Mouse (Mus musculus) megakaryocyte-erythroid progenitor cell, adult 5-6 weeks (primary cell): ENCODE results near the gene Cnmd. TPM values are rescaled to one million over a fixed set of nuclear protein-coding genes. Genes with fewer than 3 reads are reported as not detected.

Experiments used
- ATAC-seq: replicated peaks from 2 replicates; pipeline ENCODE4 v1.8.0; 2016; ENCODE audit warnings: mild to moderate bottlenecking, inconsistent platforms; ENCODE audit not compliant: severe bottlenecking, poor library complexity, low FRiP score, low TSS enrichment
- total RNA-seq, 2 experiments: library from RNA; stranded (forward) in 1 of 2; stranded (reverse) in 1 of 2; fragments of 200-1000, 215-1000 nt in 1 of 2; fragments of >200 nt in 1 of 2; fragmentation: Nextera tagmentation in 1 of 2; gene quantifications; 2 replicates each; pipeline ENCODE4 v1.2.3; 2014 to 2017

Cnmd gene
- total RNA-seq, 2 experiments from 2014 or later = not detected

GRCm38 (mm10) chr14:79652654-79653053, 9.3 kb downstream of the Cnmd start:
- no peak for ATAC-seq

GRCm38 (mm10) chr14:79649680-79650079, 12.3 kb downstream of the Cnmd start:
- ATAC-seq = no peak

- no peak for ATAC-seq
Measured at GRCm38 (mm10) chr14:79645378-79645777, 16.6 kb downstream of the Cnmd start.

GRCm38 (mm10) chr14:79642063-79642462, 19.9 kb downstream of the Cnmd start:
- ATAC-seq = no peak

- ATAC-seq = no peak
Measured at GRCm38 (mm10) chr14:79636814-79637213, 25.2 kb downstream of the Cnmd start.

GRCm38 (mm10) chr14:79633196-79633595, 28.8 kb downstream of the Cnmd start:
- no peak for ATAC-seq

- ATAC-seq = no peak
Measured at GRCm38 (mm10) chr14:79632330-79632729, 29.6 kb downstream of the Cnmd start.

- ATAC-seq = 0 out of 2 replicates have a peak, but pooled peaks have one; percentile 37
Measured at GRCm38 (mm10) chr14:79621143-79621542, 40.8 kb downstream of the Cnmd start.

- no peak for ATAC-seq
Measured at GRCm38 (mm10) chr14:79619802-79620201, 42.2 kb downstream of the Cnmd start.

GRCm38 (mm10) chr14:79617121-79617828, 44.7 kb downstream of the Cnmd start:
- ATAC-seq = no peak

GRCm38 (mm10) chr14:79608286-79608685, 53.7 kb downstream of the Cnmd start:
- ATAC-seq = no peak

- ATAC-seq = no peak
Measured at GRCm38 (mm10) chr14:79607352-79607751, 54.6 kb downstream of the Cnmd start.

- no peak for ATAC-seq
Measured at GRCm38 (mm10) chr14:79606867-79607266, 55.1 kb downstream of the Cnmd start.

- ATAC-seq = no peak
Measured at GRCm38 (mm10) chr14:79606392-79606791, 55.6 kb downstream of the Cnmd start.

GRCm38 (mm10) chr14:79605881-79606280, 56.1 kb downstream of the Cnmd start:
- ATAC-seq = no peak

GRCm38 (mm10) chr14:79596602-79597001, 65.4 kb downstream of the Cnmd start:
- no peak for ATAC-seq

- ATAC-seq = no peak
Measured at GRCm38 (mm10) chr14:79594069-79594468, 67.9 kb downstream of the Cnmd start.

- ATAC-seq = no peak
Measured at GRCm38 (mm10) chr14:79591611-79592010, 70.4 kb downstream of the Cnmd start.

GRCm38 (mm10) chr14:79590916-79591315, 71.1 kb downstream of the Cnmd start:
- no peak for ATAC-seq

- no peak for ATAC-seq
Measured at GRCm38 (mm10) chr14:79589401-79589800, 72.6 kb downstream of the Cnmd start.

- no peak for ATAC-seq
Measured at GRCm38 (mm10) chr14:79588534-79588951, 73.4 kb downstream of the Cnmd start.

GRCm38 (mm10) chr14:79587852-79588229, 74.1 kb downstream of the Cnmd start:
- ATAC-seq = no peak; the same call in 1 of the 2 replicates
